Mouse (Mus musculus) E14TG2a.4 (cell line): ENCODE measurements at regions not wholly inside any gene's neighbourhood (a gene's known extent, or its start where the extent isn't known, plus 50 kb on each side); places are given as distances from the start of the nearest gene placed in this dataset.

Experiments used
- H3K27me3 ChIP-seq: 2 replicates; pipeline ENCODE4 v1.6.1; 2014; ENCODE audit warnings: low read length, control low read depth; ENCODE audit not compliant: insufficient read depth
- H3K36me3 ChIP-seq: 2 replicates; pipeline ENCODE4 v1.6.1; 2014; ENCODE audit warnings: low read length, control low read depth; ENCODE audit not compliant: insufficient read depth
- H3K4me1 ChIP-seq: replicated peaks from 2 replicates; pipeline ENCODE4 v1.6.1; 2014; ENCODE audit warnings: low read depth, low read length, control low read depth
- H3K4me3 ChIP-seq: replicated peaks from 2 replicates; pipeline ENCODE4 v1.5.1; 2014; ENCODE audit warnings: mild to moderate bottlenecking, low read length
- H3K9me3 ChIP-seq: 2 replicates; pipeline ENCODE4 v1.6.1; 2014; ENCODE audit warnings: low read length, control low read depth
- CTCF ChIP-seq: conservative IDR thresholded peaks from 2 replicates; pipeline ENCODE4 v1.5.1; 2014; ENCODE audit warnings: low read length
- NANOG ChIP-seq: IDR thresholded peaks from 2 replicates; pipeline ENCODE4 v1.6.1; 2014; ENCODE audit warnings: borderline replicate concordance, low read length, mixed read lengths
- POU5F1 ChIP-seq: IDR thresholded peaks from 2 replicates; pipeline ENCODE4 v1.6.1; 2014; ENCODE audit warnings: low read length, borderline replicate concordance

GRCm38 (mm10) chr1:64195970-64196491, 73.9 kb upstream of the Klf7 start:
- Histone ChIP-seq H3K4me1 (peaks cover 6% of the 10 kb centered on the region), H3K36me3 (no peaks in the 10 kb centered on the region), H3K27me3 (no peaks in the 10 kb centered on the region), H3K4me3 (no peak overlapping the region), H3K9me3 (no peaks in the 10 kb centered on the region)
- TF ChIP-seq POU5F1 (no peak), NANOG (no peak), CTCF (no peak)

DNA sequence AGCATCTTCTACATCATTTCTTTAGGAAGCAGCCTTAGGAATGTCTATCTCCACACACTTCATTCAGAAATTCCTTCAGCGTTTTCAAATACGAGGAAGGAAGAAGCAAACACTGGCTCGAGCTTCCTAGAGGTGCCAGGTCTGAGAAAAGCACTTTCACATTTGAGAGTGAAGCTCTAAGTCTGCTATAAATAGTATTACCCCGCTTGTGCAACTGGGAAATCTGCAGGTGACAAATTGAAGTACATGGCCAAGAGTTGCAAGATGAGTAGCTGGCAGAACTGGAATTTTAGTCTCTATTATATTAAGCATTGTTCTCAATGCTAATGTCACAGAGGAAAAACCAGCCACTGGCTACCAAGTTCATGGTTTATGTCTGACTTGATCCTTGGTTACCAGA, 73.2 kb upstream of the Klf7 start:
- no peak overlapping the region for H3K4me3 ChIP-seq
- peaks cover 6% of the 10 kb centered on the region for H3K4me1 ChIP-seq
- no peak for TF ChIP-seq NANOG
- TF ChIP-seq CTCF = no peak
- TF ChIP-seq POU5F1 = no peak
- H3K9me3 ChIP-seq = no peaks in the 10 kb centered on the region
- H3K36me3 ChIP-seq = no peaks in the 10 kb centered on the region
- H3K27me3 ChIP-seq = no peaks in the 10 kb centered on the region

DNA sequence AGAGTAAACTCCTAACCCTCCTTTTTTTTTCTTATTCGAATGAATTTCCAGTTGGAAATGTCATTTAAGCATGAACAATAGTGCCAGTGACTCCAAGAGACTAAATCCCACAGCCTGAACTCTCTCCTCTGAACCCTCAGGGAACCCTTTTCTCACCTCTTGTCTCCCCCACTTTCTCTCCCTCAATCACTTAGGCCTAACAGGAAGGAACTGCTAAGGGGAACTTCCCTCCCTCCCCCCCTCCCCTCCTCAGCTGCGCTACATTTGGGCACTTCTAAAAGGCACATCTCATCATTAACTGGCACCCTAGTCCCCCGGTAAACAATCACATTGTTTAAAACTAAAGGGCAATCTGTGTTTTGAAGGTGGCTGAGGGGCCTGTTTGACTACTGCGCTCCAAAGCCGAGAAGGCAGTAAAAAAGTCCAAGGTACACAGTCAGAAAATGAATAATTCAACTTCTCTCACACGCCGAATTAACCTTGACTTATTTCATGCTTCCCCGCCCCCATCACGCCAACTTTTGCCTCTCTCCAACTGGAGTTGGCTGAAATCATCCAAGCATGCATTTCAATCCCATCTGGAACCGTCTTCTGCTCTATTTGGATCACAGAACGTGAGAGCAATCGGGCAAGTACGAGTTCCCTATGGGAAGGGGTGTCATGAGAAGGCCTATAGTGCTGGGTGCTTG, 71.2 kb upstream of the Klf7 start:
- Histone ChIP-seq H3K4me3 (no peak overlapping the region), H3K36me3 (no peaks in the 10 kb centered on the region), H3K27me3 (no peaks in the 10 kb centered on the region), H3K9me3 (no peaks in the 10 kb centered on the region), H3K4me1 (peaks cover 6% of the 10 kb centered on the region)
- no peak for TF ChIP-seq NANOG

GRCm38 (mm10) chr1:64192736-64193135, 70.7 kb upstream of the Klf7 start:
- no peaks in the 10 kb centered on the region for H3K9me3 ChIP-seq
- peaks cover 6% of the 10 kb centered on the region for H3K4me1 ChIP-seq
- H3K36me3 ChIP-seq = no peaks in the 10 kb centered on the region
- TF ChIP-seq NANOG (no peak), POU5F1 (no peak), CTCF (no peak)
- H3K4me3 ChIP-seq = no peak overlapping the region
- H3K27me3 ChIP-seq = no peaks in the 10 kb centered on the region

GRCm38 (mm10) chr1:64191242-64192220, 69.4 kb upstream of the Klf7 start:
- no peak for TF ChIP-seq NANOG
- no peak for TF ChIP-seq POU5F1
- peaks cover 6% of the 10 kb centered on the region for H3K4me1 ChIP-seq
- no peaks in the 10 kb centered on the region for H3K9me3 ChIP-seq
- no peaks in the 10 kb centered on the region for H3K27me3 ChIP-seq
- H3K4me3 ChIP-seq = no peak overlapping the region
- H3K36me3 ChIP-seq = no peaks in the 10 kb centered on the region

DNA sequence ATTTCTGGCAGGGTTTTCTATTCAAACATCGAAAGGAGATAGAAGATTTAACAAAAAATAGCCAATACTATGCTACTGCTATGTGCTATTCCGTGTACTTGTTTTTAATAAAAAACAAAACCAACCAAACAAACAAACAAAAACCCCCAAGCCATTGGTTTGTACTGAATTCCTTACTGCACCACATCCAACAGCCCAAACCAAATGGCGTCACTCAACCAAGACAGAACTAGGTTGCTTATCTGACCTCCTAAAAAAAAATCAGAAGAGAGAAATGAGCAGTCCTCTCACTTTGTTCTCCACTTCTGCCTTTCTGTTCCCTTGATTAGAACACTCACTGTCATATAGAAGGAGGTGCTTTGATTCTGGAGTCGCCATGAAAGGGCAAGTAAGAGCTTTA, 68.6 kb upstream of the Klf7 start:
- H3K27me3 ChIP-seq = no peaks in the 10 kb centered on the region

DNA sequence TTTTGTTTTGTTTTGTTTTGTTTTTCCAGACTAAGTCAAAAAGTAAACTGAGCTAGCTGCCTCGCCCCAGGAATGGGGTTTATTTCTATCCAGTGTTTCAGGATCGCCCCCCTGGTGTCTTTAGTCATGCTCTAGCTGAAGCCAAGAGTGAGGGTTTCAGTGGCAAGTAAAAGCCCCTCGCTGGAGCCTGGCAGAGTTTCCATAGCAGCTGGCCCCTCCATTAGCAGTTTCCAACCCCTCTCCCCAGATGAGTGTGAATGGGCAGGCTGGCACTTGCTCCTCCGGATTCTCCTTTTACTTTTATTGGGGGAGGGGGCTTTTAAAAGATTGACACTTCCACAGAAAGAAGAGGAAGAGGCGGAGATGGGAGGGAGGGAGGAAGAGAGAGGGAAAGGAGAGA, 68.0 kb upstream of the Klf7 start:
- H3K36me3 ChIP-seq = no peaks in the 10 kb centered on the region
- 0 out of 2 replicates have a peak, but pooled peaks cover 6% of the 10 kb centered on the region for H3K4me1 ChIP-seq
- H3K27me3 ChIP-seq = no peaks in the 10 kb centered on the region
- no peaks in the 10 kb centered on the region for H3K9me3 ChIP-seq
- TF ChIP-seq POU5F1 (no peak), CTCF (no peak), NANOG (no peak)
- no peak overlapping the region for H3K4me3 ChIP-seq

More for the DNA sequence above, 68.6 kb upstream of the Klf7 start:
- no peaks in the 10 kb centered on the region for H3K36me3 ChIP-seq
- no peaks in the 10 kb centered on the region for H3K9me3 ChIP-seq
- H3K4me3 ChIP-seq = no peak overlapping the region
- H3K4me1 ChIP-seq = 0 out of 2 replicates have a peak, but pooled peaks cover 6% of the 10 kb centered on the region
- TF ChIP-seq POU5F1 (no peak), NANOG (no peak), CTCF (no peak)

GRCm38 (mm10) chr1:64189471-64189870, 67.4 kb upstream of the Klf7 start:
- no peaks in the 10 kb centered on the region for H3K27me3 ChIP-seq
- H3K4me3 ChIP-seq = no peak overlapping the region
- TF ChIP-seq POU5F1 = no peak
- no peak for TF ChIP-seq CTCF
- no peak for TF ChIP-seq NANOG
- 0 out of 2 replicates have a peak, but pooled peaks cover 4% of the 10 kb centered on the region for H3K4me1 ChIP-seq
- H3K36me3 ChIP-seq = no peaks in the 10 kb centered on the region
- no peaks in the 10 kb centered on the region for H3K9me3 ChIP-seq
